Mouse (Mus musculus): ENCODE measurements around the gene Adh5. TPM values are rescaled to one million over a fixed set of nuclear protein-coding genes. Genes with fewer than 3 reads are reported as not detected.

Gene Adh5
- total and polyA plus RNA-seq, 3 experiments: 128 to 351 (median 187) TPM

DNA sequence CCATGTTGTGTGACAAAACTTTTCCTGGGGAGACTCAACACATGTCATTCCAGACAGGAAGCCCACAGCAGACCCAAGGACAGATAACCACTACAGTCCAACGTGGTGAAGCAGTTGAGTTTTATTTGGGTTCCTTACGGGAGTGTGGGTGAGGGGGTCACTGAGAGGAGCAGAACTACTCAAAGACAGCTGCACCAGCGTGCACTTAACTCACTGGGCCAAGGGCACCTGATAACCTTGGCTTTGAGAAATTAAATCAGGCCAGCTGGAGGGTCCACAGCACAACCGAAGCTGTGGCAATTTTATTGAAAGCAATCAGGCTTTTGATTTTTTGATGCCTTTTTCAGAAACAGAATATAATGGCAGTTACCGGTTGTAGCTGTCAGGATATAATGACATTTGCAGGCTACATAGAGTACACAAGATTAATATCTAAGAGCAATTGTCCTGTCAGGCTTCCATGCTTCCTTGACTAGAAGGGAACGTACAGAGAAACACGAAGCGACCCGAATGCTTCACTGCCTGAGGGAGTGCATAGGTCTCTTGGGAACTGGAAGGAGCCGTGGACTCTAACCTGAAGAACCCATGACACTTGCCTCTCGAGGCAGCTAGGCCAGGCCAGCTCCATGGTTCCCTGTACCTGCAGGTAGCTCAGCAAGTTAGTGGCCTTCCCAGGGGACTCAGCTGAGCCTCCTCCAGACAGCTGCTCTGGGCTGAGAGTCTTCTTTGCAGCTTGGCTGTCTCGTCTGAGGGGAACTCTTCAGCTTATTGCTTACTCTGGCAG is 5.4 kb downstream of the Adh5 start:
- H3K4me3 ChIP-seq (ENCODE audit: control insufficient read depth in 1 of 2, insufficient read depth in 1 of 2, low read depth in 2 of 2, low read length in 2 of 2): no peak overlapping the region
- H3K79me2 ChIP-seq (ENCODE audit: control insufficient read depth, insufficient read depth, low read length, poor library complexity): peaks cover 5% of the 10 kb centered on the region
- no peak for DNase-seq (ENCODE audit: low read depth, low spot score)
- H3K27me3 ChIP-seq (ENCODE audit: control insufficient read depth in 1 of 2, insufficient read depth in 2 of 2, low read length in 2 of 2): no peaks in the 10 kb centered on the region
- H3K9ac ChIP-seq (ENCODE audit: control insufficient read depth, low read depth, low read length, poor library complexity, severe bottlenecking): no peak overlapping the region
- no peaks in the 10 kb centered on the region for H3K9me3 ChIP-seq (replicated peaks; ENCODE audit: insufficient read depth, low read length)
- no peak for TF ChIP-seq ETS1 (IDR thresholded peaks at IDR 0.05; ENCODE audit: low read depth, low read length)
- no peak for TF ChIP-seq HCFC1 (IDR thresholded peaks at IDR 0.05; ENCODE audit: low read depth, low read length)
- no peak for TF ChIP-seq UBTF (IDR thresholded peaks at IDR 0.05; ENCODE audit: borderline replicate concordance, insufficient read depth, low read depth, low read length)
- no peak for TF ChIP-seq MAFK (IDR thresholded peaks at IDR 0.05; ENCODE audit: borderline replicate concordance, low read depth, low read length)
- TF ChIP-seq RCOR1 (IDR thresholded peaks at IDR 0.05; ENCODE audit: low read depth, low read length): no peak
- TF ChIP-seq GABPA (IDR thresholded peaks at IDR 0.05; ENCODE audit: low read depth, low read length): no peak
- no peak for TF ChIP-seq USF1 (IDR thresholded peaks at IDR 0.05; ENCODE audit: low read depth, low read length)
- no peak for TF ChIP-seq TCF12 (IDR thresholded peaks at IDR 0.05; ENCODE audit: low read depth, low read length)
- no peak for TF ChIP-seq E2F4 (IDR thresholded peaks at IDR 0.05; ENCODE audit: borderline replicate concordance, low read depth, low read length)
- TF ChIP-seq ZNF384 (IDR thresholded peaks at IDR 0.05; ENCODE audit: low read depth, low read length): no peak
- H3K36me3 ChIP-seq (ENCODE audit: control insufficient read depth in 1 of 2, insufficient read depth in 2 of 2, low read length in 2 of 2): peaks cover 2 to 5% of the 10 kb centered on the region in 2 experiments
- peaks cover 4 to 6% of the 10 kb centered on the region in 2 experiments; a peak in 3 of 4 replicates for H3K4me1 ChIP-seq (ENCODE audit: control insufficient read depth in 1 of 2, insufficient read depth in 2 of 2, low read length in 2 of 2)
- no peak overlapping the region for H3K27ac ChIP-seq (ENCODE audit: control insufficient read depth, low read depth, low read length)

DNA sequence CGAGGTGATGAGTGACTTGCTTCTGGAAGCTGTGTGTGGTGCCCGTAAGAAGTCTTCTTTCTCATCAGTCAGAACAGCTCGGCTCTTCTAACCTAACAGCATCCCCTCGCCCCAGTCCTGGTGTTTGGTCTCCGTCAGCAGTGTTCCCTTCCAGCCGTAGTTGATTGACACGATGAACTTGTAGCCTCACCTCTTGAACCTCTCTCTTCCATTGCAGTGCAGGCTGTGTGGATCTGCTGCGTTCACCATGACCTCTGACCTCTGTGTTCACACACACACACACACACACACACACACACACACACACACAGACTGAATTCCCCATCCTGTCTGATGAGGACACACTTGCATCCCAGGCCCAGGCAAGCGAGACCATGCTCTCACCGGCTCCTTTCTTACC is 9.3 kb downstream of the Adh5 start:
- Histone ChIP-seq H3K4me1 (ENCODE audit: control insufficient read depth in 1 of 2, insufficient read depth in 2 of 2, low read length in 2 of 2) (no peaks in the 10 kb centered on the region), H3K79me2 (ENCODE audit: control insufficient read depth, insufficient read depth, low read length, poor library complexity) (no peaks in the 10 kb centered on the region), H3K36me3 (ENCODE audit: control insufficient read depth in 1 of 2, insufficient read depth in 2 of 2, low read length in 2 of 2) (peaks cover 0 to 9% of the 10 kb centered on the region in 2 experiments; a peak in 2 of 4 replicates), H3K9me3 (replicated peaks; ENCODE audit: insufficient read depth, low read length) (no peaks in the 10 kb centered on the region), H3K27me3 (ENCODE audit: control insufficient read depth in 1 of 2, insufficient read depth in 2 of 2, low read length in 2 of 2) (no peaks in the 10 kb centered on the region), H3K4me3 (ENCODE audit: control insufficient read depth in 1 of 2, insufficient read depth in 1 of 2, low read depth in 2 of 2, low read length in 2 of 2) (no peak overlapping the region), H3K27ac (ENCODE audit: control insufficient read depth, low read depth, low read length) (no peak overlapping the region), H3K9ac (ENCODE audit: control insufficient read depth, low read depth, low read length, poor library complexity, severe bottlenecking) (no peak overlapping the region)
- no peak for DNase-seq (ENCODE audit: low read depth, low spot score)
- TF ChIP-seq MEF2A (IDR thresholded peaks at IDR 0.05; ENCODE audit: extremely low read depth, insufficient replicate concordance, low read depth, low read length, poor library complexity, severe bottlenecking) (no peak), ETS1 (IDR thresholded peaks at IDR 0.05; ENCODE audit: low read depth, low read length) (no peak), BHLHE40 (IDR thresholded peaks at IDR 0.05; ENCODE audit: borderline replicate concordance, low read depth, low read length) (no peak), MYC (IDR thresholded peaks at IDR 0.05; ENCODE audit: low read depth, low read length) (no peak), HCFC1 (IDR thresholded peaks at IDR 0.05; ENCODE audit: low read depth, low read length) (no peak), RCOR1 (IDR thresholded peaks at IDR 0.05; ENCODE audit: low read depth, low read length) (no peak), MAZ (IDR thresholded peaks at IDR 0.05; ENCODE audit: low read depth, low read length) (no peak), RAD21 (IDR thresholded peaks at IDR 0.05; ENCODE audit: low read depth, low read length) (no peak), JUND (IDR thresholded peaks at IDR 0.05; ENCODE audit: low read depth, low read length) (no peak)
